Mouse (Mus musculus): Measurements from ENCODE around the gene Bach2. TPM values are rescaled to one million over a fixed set of nuclear protein-coding genes. Genes with fewer than 3 reads are reported as not detected.

Bach2 gene
- total RNA-seq (2023; ENCODE audit: inconsistent age) = 358 to 435 TPM (median 388 TPM) in 4 replicates

DNA sequence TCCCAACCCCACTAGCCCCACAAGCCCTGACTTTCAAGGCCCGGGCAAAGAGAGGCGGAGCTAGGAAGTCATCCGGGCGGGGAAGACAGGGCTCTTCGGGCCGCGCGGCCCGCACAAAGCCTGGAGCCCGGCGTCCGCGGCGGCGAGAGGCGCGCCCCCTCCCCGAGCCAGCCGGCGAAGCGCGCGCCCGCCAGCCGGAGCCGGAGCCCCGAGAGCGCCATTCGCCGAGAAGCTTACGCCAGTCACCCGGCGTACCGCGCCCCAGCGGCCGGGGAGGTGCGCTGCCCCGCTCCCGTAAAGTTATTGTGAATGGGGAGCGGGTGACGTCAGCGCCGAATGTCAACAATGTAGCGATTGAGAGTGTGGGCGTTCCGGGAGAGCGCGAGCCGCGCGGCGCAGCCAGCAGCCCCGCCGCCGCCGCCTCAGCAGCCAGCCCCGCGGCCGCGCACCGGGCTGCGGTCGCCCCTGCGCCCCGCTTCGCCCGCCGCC, at the start of gene Bach2:
Bach2 (plus strand) TSS at position 439 of the 489 bp plus-strand sequence.

DNA sequence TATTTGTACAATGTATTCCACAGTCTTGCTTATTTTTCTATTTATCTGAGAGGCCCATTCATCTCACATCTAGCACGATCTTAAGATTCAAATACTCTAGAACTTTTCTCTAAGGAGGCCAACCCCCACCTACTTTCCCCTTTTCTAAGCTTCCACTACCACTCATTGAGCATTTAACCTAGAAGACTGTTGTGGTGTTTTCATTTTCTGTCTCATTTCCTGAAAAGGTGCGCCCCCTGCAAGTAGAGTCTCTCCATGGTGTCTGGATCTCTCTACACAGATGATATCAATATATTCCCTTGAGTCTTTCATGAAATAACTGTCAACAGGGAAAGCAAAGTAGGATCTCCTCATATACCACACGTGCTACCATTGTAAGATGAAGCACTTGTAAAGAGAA, 364.1 kb downstream of the Bach2 start, which contains the start of gene Gja10:
Gja10 (minus strand) TSS at position 101 of the 400 bp plus-strand sequence.

DNA sequence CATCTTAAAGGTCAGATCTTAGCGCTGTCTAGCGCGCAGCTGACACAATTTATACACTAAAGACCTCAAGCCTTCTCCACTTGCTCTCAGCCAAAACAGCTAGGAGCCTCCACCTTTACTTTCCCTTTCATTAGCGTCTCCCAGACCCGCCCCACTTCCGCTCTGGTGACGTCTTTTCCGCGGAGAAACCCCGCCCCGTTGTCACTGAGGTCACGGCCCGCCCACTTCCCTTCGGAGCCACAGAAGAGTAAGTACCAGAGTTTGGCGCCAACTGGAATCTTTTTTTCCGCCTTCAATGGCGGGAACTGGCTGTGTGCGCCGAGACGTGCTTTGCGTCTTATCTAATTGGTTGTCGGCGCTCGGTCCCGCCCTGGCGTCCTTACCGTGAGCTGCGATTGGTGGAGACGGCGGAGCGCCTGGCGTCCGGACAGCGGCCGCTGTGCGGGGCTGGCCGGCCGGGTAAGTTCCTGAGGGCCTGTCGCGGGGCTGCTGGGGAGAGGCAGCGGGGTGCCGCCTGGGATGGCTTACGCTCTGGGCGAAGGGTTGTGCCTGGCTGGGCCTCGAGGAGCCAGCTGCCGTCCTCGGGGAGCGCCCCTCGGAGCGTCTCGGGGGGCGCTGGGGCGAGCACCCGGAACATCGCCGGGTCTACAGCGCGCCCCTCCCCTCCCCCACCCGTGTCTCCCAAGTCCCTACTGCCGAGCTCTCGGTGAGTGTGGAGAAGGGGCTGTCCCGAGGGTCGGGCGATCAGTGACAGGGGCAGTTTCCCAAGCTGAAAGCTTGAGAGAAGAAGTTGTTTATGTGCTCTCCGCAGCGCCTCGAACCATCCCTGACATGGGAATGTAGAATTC, 376.7 kb downstream of the Bach2 start, which contains the start of gene Casp8ap2:
Casp8ap2 (plus strand) TSS at position 418 of the 848 bp plus-strand sequence.

